8 mouse cellular contexts compared by ENCODE assay signal in genomic region chr5:123393786-123394302, GRCm38 (mm10). TPM values are rescaled to one million over a fixed set of nuclear protein-coding genes. Genes with fewer than 3 reads are reported as not detected.
DNase-seq lines count a peak whose midpoint lies in the region; ATAC-seq and TF ChIP-seq lines count a peak whose summit lies in the region.

No protein-coding gene starts in this region.

- H3K36me3 ChIP-seq in lung, embryonic 16.5 days (ENCODE audit: control insufficient read depth, insufficient read depth, low read length): no peaks in the 10 kb centered on the region
- no peaks in the 10 kb centered on the region for H3K36me3 ChIP-seq in embryonic facial prominence, embryonic 15.5 days
- no peaks in the 10 kb centered on the region for H3K36me3 ChIP-seq in intestine, postnatal 0 days (ENCODE audit: control insufficient read depth, insufficient read depth)
- H3K36me3 ChIP-seq in neural tube, embryonic 15.5 days: no peaks in the 10 kb centered on the region

- ATAC-seq in lung, embryonic 16.5 days (ENCODE audit: low read depth): peak; percentile 6; the same call in 1 of the 2 replicates
- ATAC-seq in embryonic facial prominence, embryonic 15.5 days (ENCODE audit: insufficient number of reproducible peaks, low FRiP score, low TSS enrichment, low read depth): no peak
- no peak for ATAC-seq in intestine, postnatal 0 days
- ATAC-seq in neural tube, embryonic 15.5 days (ENCODE audit: low FRiP score): no peak

- H3K27ac ChIP-seq in lung, embryonic 16.5 days (ENCODE audit: low read length): peak overlapping the region; percentile 93
- peak overlapping the region; percentile 85 for H3K27ac ChIP-seq in embryonic facial prominence, embryonic 15.5 days (replicated peaks)
- H3K27ac ChIP-seq in intestine, postnatal 0 days (ENCODE audit: low read depth, low read length): peak overlapping the region; percentile 74; the same call in 1 of the 2 replicates
- peak overlapping the region; percentile 86 for H3K27ac ChIP-seq in neural tube, embryonic 15.5 days (replicated peaks)

- no peaks in the 10 kb centered on the region for H3K27me3 ChIP-seq in lung, embryonic 16.5 days (ENCODE audit: control insufficient read depth, insufficient read depth, low read depth, low read length)
- no peaks in the 10 kb centered on the region for H3K27me3 ChIP-seq in embryonic facial prominence, embryonic 15.5 days
- H3K27me3 ChIP-seq in intestine, postnatal 0 days (replicated peaks; ENCODE audit: control insufficient read depth, insufficient read depth, low read length): no peaks in the 10 kb centered on the region
- no peaks in the 10 kb centered on the region for H3K27me3 ChIP-seq in neural tube, embryonic 15.5 days (replicated peaks)

- peak overlapping the region; percentile 55 for H3K9ac ChIP-seq in lung, embryonic 16.5 days (ENCODE audit: low read length)
- no peak overlapping the region for H3K9ac ChIP-seq in embryonic facial prominence, embryonic 15.5 days
- 0 out of 2 replicates have a peak overlapping the region, but pooled peaks have one; percentile 84 for H3K9ac ChIP-seq in intestine, postnatal 0 days (ENCODE audit: low read depth, low read length)
- H3K9ac ChIP-seq in neural tube, embryonic 15.5 days (replicated peaks): peak overlapping the region; percentile 98

- H3K4me3 ChIP-seq in lung, embryonic 16.5 days (ENCODE audit: low read length): peak overlapping the region; percentile 96
- peak overlapping the region; percentile 96 for H3K4me3 ChIP-seq in embryonic facial prominence, embryonic 15.5 days (replicated peaks)
- peak overlapping the region; percentile 95 for H3K4me3 ChIP-seq in intestine, postnatal 0 days (ENCODE audit: low read depth, low read length)
- peak overlapping the region; percentile 91 for H3K4me3 ChIP-seq in neural tube, embryonic 15.5 days (replicated peaks)

- H3K4me2 ChIP-seq in lung, embryonic 16.5 days (ENCODE audit: low read depth, low read length): peak overlapping the region; percentile 92
- peak overlapping the region; percentile 83 for H3K4me2 ChIP-seq in embryonic facial prominence, embryonic 15.5 days (replicated peaks)
- peak overlapping the region; percentile 84 for H3K4me2 ChIP-seq in intestine, postnatal 0 days (replicated peaks; ENCODE audit: low read depth)
- peak overlapping the region; percentile 79 for H3K4me2 ChIP-seq in neural tube, embryonic 15.5 days

- WGBS in lung, embryonic 16.5 days: 14% methylated on average over 5 of the region's 5 CpGs
- WGBS in embryonic facial prominence, embryonic 15.5 days: 18% methylated on average over 5 of the region's 5 CpGs
- WGBS in intestine, postnatal 0 days: 25% methylated on average over 5 of the region's 5 CpGs
- 26% methylated on average over 5 of the region's 5 CpGs for WGBS in neural tube, embryonic 15.5 days

- TF ChIP-seq CTCF in intestine, postnatal 0 days (IDR thresholded peaks at IDR 0.05; ENCODE audit: low read depth): no peak

- H3K9me3 ChIP-seq in lung, embryonic 16.5 days (ENCODE audit: control insufficient read depth, low read length): no peaks in the 10 kb centered on the region
- no peaks in the 10 kb centered on the region for H3K9me3 ChIP-seq in embryonic facial prominence, embryonic 15.5 days (replicated peaks)
- no peaks in the 10 kb centered on the region for H3K9me3 ChIP-seq in intestine, postnatal 0 days (ENCODE audit: control insufficient read depth)
- H3K9me3 ChIP-seq in neural tube, embryonic 15.5 days (replicated peaks): no peaks in the 10 kb centered on the region

- no peak for DNase-seq in lung, postnatal 4 days
- DNase-seq in right cerebral cortex, postnatal 14 days: no peak
- no peak for DNase-seq in retina, postnatal 1 day
- DNase-seq in kidney, adult 8-10 months: no peak

- H3K4me1 ChIP-seq in lung, embryonic 16.5 days (replicated peaks; ENCODE audit: control insufficient read depth, insufficient read depth, low read length): peaks cover 24% of the 10 kb centered on the region
- peaks cover 44% of the 10 kb centered on the region for H3K4me1 ChIP-seq in embryonic facial prominence, embryonic 15.5 days
- peaks cover 9% of the 10 kb centered on the region; the same call in 1 of the 2 replicates for H3K4me1 ChIP-seq in intestine, postnatal 0 days (replicated peaks; ENCODE audit: control insufficient read depth, insufficient read depth, low read length)
- peaks cover 46% of the 10 kb centered on the region for H3K4me1 ChIP-seq in neural tube, embryonic 15.5 days

RNA-seq across cellular contexts. Expression of gene Mlxip, which starts 0.8 kb away (rescaled TPM):
- polyA plus RNA-seq in lung, embryonic 16.5 days (2015; fragmentation: Nextera tagmentation; extraction: Ambion mirVana): 15.0 and 17.8 TPM in 2 replicates
- 17.9 and 20.7 TPM in 2 replicates for polyA plus RNA-seq in embryonic facial prominence, embryonic 15.5 days (2015; fragmentation: Nextera tagmentation; extraction: Ambion mirVana)
- 17.8 and 18.4 TPM in 2 replicates for polyA plus RNA-seq in intestine, postnatal 0 days (2015; fragmentation: Nextera tagmentation; extraction: Ambion mirVana)
- polyA plus RNA-seq in neural tube, embryonic 15.5 days (2015; fragmentation: Nextera tagmentation; extraction: Ambion mirVana): 19.3 and 19.4 TPM in 2 replicates

RNA-seq across cellular contexts. Expression of gene Bcl7a, which starts 50.2 kb away (rescaled TPM):
- polyA plus RNA-seq in lung, embryonic 16.5 days (2015; fragmentation: Nextera tagmentation; extraction: Ambion mirVana): 21.8 and 23.9 TPM in 2 replicates
- polyA plus RNA-seq in embryonic facial prominence, embryonic 15.5 days (2015; fragmentation: Nextera tagmentation; extraction: Ambion mirVana): 28.9 and 31.0 TPM in 2 replicates
- polyA plus RNA-seq in intestine, postnatal 0 days (2015; fragmentation: Nextera tagmentation; extraction: Ambion mirVana): 4.2 and 4.7 TPM in 2 replicates
- polyA plus RNA-seq in neural tube, embryonic 15.5 days (2015; fragmentation: Nextera tagmentation; extraction: Ambion mirVana): 30.2 and 31.0 TPM in 2 replicates
